Mouse (Mus musculus) neural tube, embryonic 15.5 days (tissue): ENCODE data around the gene Gm10134. TPM values are rescaled to one million over a fixed set of nuclear protein-coding genes. Genes with fewer than 3 reads are reported as not detected.
A peak's percentile ranks its signal among the peaks of the same experiment; 100 is the strongest.
"Not testable (repeated sequence)": the region's sequence is repeated elsewhere in the genome, so short reads cannot be mapped to it uniquely, and the experiment has no call there.

Experiments used
- ATAC-seq: fragments of 200-750 bp; cut with Nextera tagmentation; 2 replicates; pipeline ENCODE4 v1.8.0; 2017; ENCODE audit warnings: mild to moderate bottlenecking, moderate TSS enrichment, moderate library complexity; ENCODE audit not compliant: low FRiP score
- H3K27ac ChIP-seq: fragments of 300-500 bp; sonication (generic); replicated peaks from 2 replicates; pipeline ENCODE4 v1.5.1; 2015; ENCODE audit warnings: mild to moderate bottlenecking, inconsistent platforms
- H3K27me3 ChIP-seq: fragments of 300-500 bp; sonication (generic); replicated peaks from 2 replicates; pipeline ENCODE4 v1.6.1; 2015; ENCODE audit warnings: inconsistent platforms
- H3K36me3 ChIP-seq: fragments of 300-500 bp; sonication (generic); 2 replicates; pipeline ENCODE4 v1.6.1; 2015; ENCODE audit warnings: inconsistent platforms
- H3K4me1 ChIP-seq: fragments of 300-500 bp; sonication (generic); 2 replicates; pipeline ENCODE4 v1.6.1; 2015; ENCODE audit warnings: inconsistent platforms
- H3K4me2 ChIP-seq: fragments of 300-500 bp; sonication (generic); 2 replicates; pipeline ENCODE4 v1.6.1; 2015; ENCODE audit warnings: inconsistent platforms, mild to moderate bottlenecking, moderate library complexity
- H3K4me3 ChIP-seq: fragments of 300-500 bp; sonication (generic); replicated peaks from 2 replicates; pipeline ENCODE4 v1.5.1; 2015; ENCODE audit warnings: mild to moderate bottlenecking, inconsistent platforms
- H3K9ac ChIP-seq: fragments of 300-500 bp; sonication (generic); replicated peaks from 2 replicates; pipeline ENCODE4 v1.6.1; 2015; ENCODE audit warnings: mild to moderate bottlenecking, inconsistent platforms
- H3K9me3 ChIP-seq: fragments of 300-500 bp; sonication (generic); replicated peaks from 2 replicates; pipeline ENCODE4 v1.6.1; 2016; ENCODE audit warnings: inconsistent platforms
- WGBS: fragments of 180-500 bp; shearing (Covaris S2); methylation state at CpG from one replicate; pipeline ENCODE4 v1.1.7; 2015; ENCODE audit warnings: mixed read lengths; 5-methylcytosine and 5-hydroxymethylcytosine counted together
- polyA plus RNA-seq: library from polyadenylated mRNA; unstranded; fragments of >200 nt; fragmentation: Nextera tagmentation; extraction: Ambion mirVana; gene quantifications from 2 replicates; pipeline ENCODE4 v1.2.1, GENCODE M21; 2015

Gm10134 gene
- 2.1 and 3.5 TPM in 2 replicates for polyA plus RNA-seq

DNA sequence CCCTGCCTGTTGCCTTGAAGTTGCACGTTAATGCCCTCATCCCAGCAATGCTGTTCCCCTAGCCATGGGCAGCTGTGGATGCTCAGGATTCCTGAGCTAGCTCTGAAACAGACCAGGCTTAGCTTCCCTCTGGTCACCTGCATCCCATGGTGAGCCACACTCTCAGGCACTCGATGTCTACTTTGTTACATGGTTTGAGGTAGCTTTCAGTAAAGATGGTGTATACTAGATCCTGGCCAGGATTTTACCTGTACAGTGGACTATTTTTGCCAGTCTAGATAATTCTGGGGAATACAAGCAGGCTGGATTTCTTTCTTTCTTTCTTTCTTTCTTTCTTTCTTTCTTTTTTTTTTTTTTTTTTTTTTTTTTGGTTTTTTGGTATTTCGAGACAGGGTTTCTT, at the start of gene Gm10134:
TSS of gene Gm10134 (plus strand) at position 301 of the 400 bp plus-strand sequence.
- Histone ChIP-seq H3K36me3 (no peaks in the 10 kb centered on the region), H3K27ac (no peak within 1 kb of the TSS), H3K9me3 (no peaks in the 10 kb centered on the region), H3K4me3 (no peak within 1 kb of the TSS), H3K27me3 (no peaks in the 10 kb centered on the region), H3K9ac (no peak within 1 kb of the TSS), H3K4me1 (no peaks in the 10 kb centered on the region), H3K4me2 (no peak within 1 kb of the TSS)
- ATAC-seq: no peak
- 87% methylated on average over 3 of the region's 3 CpGs for WGBS

- no peak for ATAC-seq
- Histone ChIP-seq H3K27ac (no peak overlapping the region), H3K9ac (no peak overlapping the region), H3K9me3 (no peaks in the 10 kb centered on the region), H3K4me3 (no peak overlapping the region), H3K4me1 (no peaks in the 10 kb centered on the region), H3K36me3 (peaks cover 31% of the 10 kb centered on the region), H3K4me2 (no peak overlapping the region), H3K27me3 (no peaks in the 10 kb centered on the region)
- WGBS: 82% methylated on average over 1 of the region's 1 CpGs
These were observed 49.3 kb upstream of the Gm10134 start for GRCm38 (mm10) chr2:28456616-28457015.

DNA sequence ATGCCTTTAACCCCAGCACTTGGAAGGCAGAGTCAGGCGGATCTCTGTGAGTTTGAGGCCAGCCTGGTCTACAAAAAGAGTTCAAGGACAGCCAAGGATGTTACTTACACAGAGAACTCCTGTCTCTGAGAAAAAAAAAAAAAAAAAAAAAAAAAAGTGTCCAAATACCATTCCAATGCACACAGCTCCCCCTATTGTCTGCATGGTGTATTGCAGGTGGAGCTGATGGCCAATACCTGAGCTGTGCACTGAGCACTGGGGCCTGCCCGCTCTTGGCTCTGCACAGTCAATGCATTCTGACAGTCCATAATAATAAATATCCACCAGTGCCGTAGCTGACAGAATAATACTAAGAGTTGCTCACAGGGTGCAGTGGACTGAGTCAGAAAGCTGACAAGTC, 42.0 kb upstream of the Gm10134 start:
- Histone ChIP-seq H3K36me3 (peaks cover under 1% of the 10 kb centered on the region), H3K9ac (no peak overlapping the region), H3K4me3 (no peak overlapping the region), H3K27ac (no peak overlapping the region), H3K27me3 (no peaks in the 10 kb centered on the region), H3K9me3 (no peaks in the 10 kb centered on the region), H3K4me1 (peaks cover 21% of the 10 kb centered on the region), H3K4me2 (no peak overlapping the region)
- no peak for ATAC-seq
- WGBS: 48% methylated on average over 3 of the region's 3 CpGs

DNA sequence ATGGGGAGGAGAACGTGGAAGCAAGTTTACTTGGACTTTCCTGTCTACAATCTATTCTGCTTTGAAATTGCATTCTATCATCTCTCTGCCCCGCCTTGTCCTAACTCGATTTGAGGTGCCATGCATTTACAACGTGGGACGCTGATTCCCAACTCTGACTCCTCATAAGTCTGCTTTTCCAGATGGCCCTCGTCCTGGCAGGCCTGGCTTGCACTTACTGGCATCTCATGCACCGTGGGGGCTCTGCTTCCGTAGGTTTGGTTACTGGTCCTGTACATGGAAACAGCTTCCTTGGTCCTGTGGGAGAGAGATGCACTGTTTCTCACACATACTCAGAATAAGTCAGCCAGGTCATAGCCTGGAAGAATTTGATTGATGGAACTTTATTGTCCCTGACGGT, 41.0 kb upstream of the Gm10134 start:
- Histone ChIP-seq H3K36me3 (peaks cover 11% of the 10 kb centered on the region), H3K9me3 (no peaks in the 10 kb centered on the region), H3K4me2 (no peak overlapping the region), H3K4me1 (peaks cover 25% of the 10 kb centered on the region), H3K27me3 (no peaks in the 10 kb centered on the region), H3K4me3 (no peak overlapping the region), H3K9ac (no peak overlapping the region), H3K27ac (no peak overlapping the region)
- WGBS: 81% methylated on average over 9 of the region's 9 CpGs
- ATAC-seq: no peak

GRCm38 (mm10) chr2:28465836-28466518, 39.9 kb upstream of the Gm10134 start, which contains the start of gene 1700007K13Rik:
TSS of gene 1700007K13Rik (minus strand) at chr2:28466332.
- Histone ChIP-seq H3K4me2 (peak within 1 kb of the TSS; percentile 64), H3K9ac (peak within 1 kb of the TSS; percentile 20; the same call in 1 of the 2 replicates), H3K36me3 (peaks cover 22% of the 10 kb centered on the region), H3K4me1 (peaks cover 25% of the 10 kb centered on the region), H3K27me3 (no peaks in the 10 kb centered on the region), H3K27ac (no peak within 1 kb of the TSS), H3K4me3 (peak within 1 kb of the TSS; percentile 27), H3K9me3 (no peaks in the 10 kb centered on the region)
- ATAC-seq: peak; percentile 53
- WGBS: 5% methylated on average over 25 of the region's 25 CpGs

DNA sequence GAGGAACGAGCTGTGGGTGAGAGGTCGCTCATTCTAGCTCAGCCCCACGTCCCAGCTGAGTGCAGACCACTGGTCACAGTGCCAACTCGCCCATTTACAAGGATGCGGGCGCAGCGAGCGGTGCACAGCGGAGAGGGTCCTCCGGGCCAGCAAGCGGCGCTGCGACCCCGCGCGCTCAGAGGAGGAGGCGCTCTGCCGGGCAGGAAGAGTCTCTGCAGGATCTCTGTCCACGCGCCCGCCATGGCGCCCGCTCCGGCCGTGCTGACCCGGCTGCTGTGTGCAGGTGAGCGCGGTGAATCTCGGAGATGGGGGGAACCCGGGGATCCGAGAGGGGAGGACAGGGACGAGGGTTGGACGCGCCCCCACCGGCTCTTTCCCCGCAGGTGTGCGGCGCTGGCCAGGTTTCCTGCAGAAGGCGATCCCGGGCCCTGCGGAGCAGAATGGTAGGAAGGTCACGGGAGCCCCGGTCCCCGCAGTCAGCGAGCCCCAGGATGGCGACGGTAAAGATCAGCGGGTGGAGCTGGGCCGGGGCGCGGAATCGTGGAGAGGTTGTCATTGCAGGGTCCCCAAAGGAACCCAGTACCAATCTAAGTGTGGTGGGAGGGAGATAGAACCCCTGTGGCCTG, 37.9 kb upstream of the Gm10134 start, which contains the start of gene Mrps2:
TSS of gene Mrps2 (plus strand) at position 207 of the 626 bp plus-strand sequence.
- peak; percentile 88 for ATAC-seq
- 0 out of 2 replicates have a peak, but pooled peaks cover 2% of the 10 kb centered on the region for H3K9me3 ChIP-seq
- peak within 1 kb of the TSS; percentile 66 for H3K4me2 ChIP-seq
- peak within 1 kb of the TSS; percentile 90 for H3K4me3 ChIP-seq
- peak within 1 kb of the TSS; percentile 97 for H3K9ac ChIP-seq
- under 1% methylated on average over 52 of the region's 52 CpGs for WGBS
- peaks cover 25% of the 10 kb centered on the region for H3K4me1 ChIP-seq
- H3K27me3 ChIP-seq: no peaks in the 10 kb centered on the region
- H3K36me3 ChIP-seq: peaks cover 40% of the 10 kb centered on the region
- peak within 1 kb of the TSS; percentile 54; the same call in 1 of the 2 replicates for H3K27ac ChIP-seq

- 57% methylated on average over 18 of the region's 18 CpGs for WGBS
- Histone ChIP-seq H3K27ac (peak overlapping the region; percentile 54; the same call in 1 of the 2 replicates), H3K4me2 (peak overlapping the region; percentile 66)
These were observed 37.2 kb upstream of the Gm10134 start for GRCm38 (mm10) chr2:28468486-28469225.

GRCm38 (mm10) chr2:28469461-28469860, 36.4 kb upstream of the Gm10134 start:
- Histone ChIP-seq H3K9ac (no peak overlapping the region), H3K27ac (no peak overlapping the region), H3K4me1 (peaks cover 25% of the 10 kb centered on the region), H3K27me3 (no peaks in the 10 kb centered on the region), H3K9me3 (peaks cover 8% of the 10 kb centered on the region; the same call in 1 of the 2 replicates), H3K36me3 (peaks cover 43% of the 10 kb centered on the region), H3K4me2 (no peak overlapping the region), H3K4me3 (no peak overlapping the region)
- 98% methylated on average over 14 of the region's 14 CpGs for WGBS
- ATAC-seq: no peak

More at GRCm38 (mm10) chr2:28468486-28469225, 37.2 kb upstream of the Gm10134 start:
- H3K4me1 ChIP-seq: peaks cover 25% of the 10 kb centered on the region
- no peak for ATAC-seq
- no peaks in the 10 kb centered on the region for H3K27me3 ChIP-seq
- peak overlapping the region; percentile 97 for H3K9ac ChIP-seq
- peaks cover 43% of the 10 kb centered on the region for H3K36me3 ChIP-seq
- H3K9me3 ChIP-seq: peaks cover 8% of the 10 kb centered on the region; the same call in 1 of the 2 replicates
- peak overlapping the region; percentile 90 for H3K4me3 ChIP-seq

GRCm38 (mm10) chr2:28470591-28470990, 35.3 kb upstream of the Gm10134 start:
- no peak overlapping the region for H3K9ac ChIP-seq
- peaks cover 43% of the 10 kb centered on the region for H3K36me3 ChIP-seq
- H3K4me2 ChIP-seq: no peak overlapping the region
- peaks cover 8% of the 10 kb centered on the region; the same call in 1 of the 2 replicates for H3K9me3 ChIP-seq
- 92% methylated on average over 2 of the region's 2 CpGs for WGBS
- H3K4me3 ChIP-seq: no peak overlapping the region
- H3K27ac ChIP-seq: no peak overlapping the region
- ATAC-seq: no peak
- H3K27me3 ChIP-seq: no peaks in the 10 kb centered on the region
- H3K4me1 ChIP-seq: peaks cover 25% of the 10 kb centered on the region

GRCm38 (mm10) chr2:28472011-28472410, 33.9 kb upstream of the Gm10134 start:
- not testable (repeated sequence) for H3K4me3 ChIP-seq, H3K27ac ChIP-seq, H3K27me3 ChIP-seq, H3K9me3 ChIP-seq, ATAC-seq, H3K4me2 ChIP-seq, H3K9ac ChIP-seq
- peaks cover 43% of the 10 kb centered on the region for H3K36me3 ChIP-seq
- peaks cover 16% of the 10 kb centered on the region for H3K4me1 ChIP-seq
- 97% methylated on average over 8 of the region's 8 CpGs for WGBS

DNA sequence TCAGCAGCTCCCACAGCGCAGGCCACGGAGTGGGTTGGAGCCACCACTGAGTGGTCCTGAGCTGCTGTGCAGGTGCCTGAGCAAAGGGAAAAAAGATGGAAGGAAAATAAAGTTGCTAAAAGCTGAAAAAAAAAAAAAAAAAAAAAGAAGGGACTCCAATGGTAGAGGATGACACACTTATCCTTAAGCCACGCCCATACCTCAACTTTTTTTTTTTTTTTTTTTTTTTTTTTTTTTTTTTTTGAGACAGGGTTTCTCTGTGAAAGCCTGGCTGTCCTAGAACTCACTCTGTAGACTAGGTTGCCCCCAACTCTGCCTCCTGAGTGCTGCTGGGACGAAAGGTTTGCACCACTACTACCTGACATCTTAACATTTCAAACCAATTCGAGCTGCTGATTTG, 27.9 kb upstream of the Gm10134 start:
- not testable (repeated sequence) for H3K27me3 ChIP-seq, H3K4me2 ChIP-seq, H3K9ac ChIP-seq, H3K27ac ChIP-seq, H3K4me1 ChIP-seq, H3K9me3 ChIP-seq, ATAC-seq, H3K36me3 ChIP-seq, H3K4me3 ChIP-seq
- WGBS: 97% methylated on average over 4 of the region's 5 CpGs
